Mouse (Mus musculus) gastrocnemius, postnatal 4 days (tissue): Measurements from ENCODE around the gene Tnfrsf21. TPM values are rescaled to one million over a fixed set of nuclear protein-coding genes. Genes with fewer than 3 reads are reported as not detected.

Source experiments
- DNase-seq, 2 experiments: peaks; one replicate each; pipeline ENCODE4 v3.0.0; 2021 to 2022; ENCODE audit warnings: low spot score in 2 of 2, mixed read lengths in 2 of 2
- total RNA-seq, 2 experiments: library from RNA; stranded (reverse); gene quantifications; 2 replicates each; pipeline ENCODE4 v1.2.3; 2021

Gene Tnfrsf21
- total RNA-seq, 2 experiments from 2014 or later, result 21.1 to 25.7 TPM

GRCm38 (mm10) chr17:43024531-43024930 lies 8.2 kb downstream of the Tnfrsf21 start:
- DNase-seq, result no peak

- DNase-seq, result no peak
These were observed 8.7 kb downstream of the Tnfrsf21 start for GRCm38 (mm10) chr17:43025048-43025447.

GRCm38 (mm10) chr17:43025819-43026593 lies 9.7 kb downstream of the Tnfrsf21 start:
- no peak for DNase-seq

GRCm38 (mm10) chr17:43026708-43027107 lies 10.4 kb downstream of the Tnfrsf21 start:
- DNase-seq, result no peak

GRCm38 (mm10) chr17:43029546-43029945 lies 13.2 kb downstream of the Tnfrsf21 start:
- DNase-seq, result no peak

- DNase-seq, result no peak
These were observed 13.9 kb downstream of the Tnfrsf21 start for GRCm38 (mm10) chr17:43030290-43030689.

- DNase-seq, result no peak
These were observed 16.2 kb downstream of the Tnfrsf21 start for GRCm38 (mm10) chr17:43032489-43033036.

GRCm38 (mm10) chr17:43035386-43035785 lies 19.0 kb downstream of the Tnfrsf21 start:
- DNase-seq, result no peak

- no peak for DNase-seq
These were observed 19.9 kb downstream of the Tnfrsf21 start for GRCm38 (mm10) chr17:43036058-43036757.

GRCm38 (mm10) chr17:43040571-43040970 lies 24.2 kb downstream of the Tnfrsf21 start:
- no peak for DNase-seq

- no peak for DNase-seq
These were observed 34.3 kb downstream of the Tnfrsf21 start for GRCm38 (mm10) chr17:43050619-43051018.

GRCm38 (mm10) chr17:43052791-43053190 lies 36.4 kb downstream of the Tnfrsf21 start:
- DNase-seq, result no peak

- DNase-seq, result no peak
These were observed 37.6 kb downstream of the Tnfrsf21 start for GRCm38 (mm10) chr17:43053943-43054342.

- DNase-seq, result no peak
These were observed 42.1 kb downstream of the Tnfrsf21 start for GRCm38 (mm10) chr17:43058277-43059025.

GRCm38 (mm10) chr17:43064705-43065104 lies 48.4 kb downstream of the Tnfrsf21 start:
- no peak for DNase-seq

- DNase-seq, result no peak
These were observed 52.6 kb downstream of the Tnfrsf21 start for GRCm38 (mm10) chr17:43068846-43069553.

- DNase-seq, result no peak
These were observed 54.6 kb downstream of the Tnfrsf21 start for GRCm38 (mm10) chr17:43070946-43071345.

GRCm38 (mm10) chr17:43072142-43072786 lies 55.9 kb downstream of the Tnfrsf21 start:
- no peak for DNase-seq

GRCm38 (mm10) chr17:43072787-43073148 lies 56.4 kb downstream of the Tnfrsf21 start:
- DNase-seq, result peak in 1 of 2 experiments; percentile 18

GRCm38 (mm10) chr17:43074391-43074790 lies 58.0 kb downstream of the Tnfrsf21 start:
- no peak for DNase-seq
